Mouse (Mus musculus): ENCODE data around the gene Prrx1. TPM values are rescaled to one million over a fixed set of nuclear protein-coding genes. Genes with fewer than 3 reads are reported as not detected.

Gene Prrx1
- total and polyA plus RNA-seq, 3 experiments, result not detected

DNA sequence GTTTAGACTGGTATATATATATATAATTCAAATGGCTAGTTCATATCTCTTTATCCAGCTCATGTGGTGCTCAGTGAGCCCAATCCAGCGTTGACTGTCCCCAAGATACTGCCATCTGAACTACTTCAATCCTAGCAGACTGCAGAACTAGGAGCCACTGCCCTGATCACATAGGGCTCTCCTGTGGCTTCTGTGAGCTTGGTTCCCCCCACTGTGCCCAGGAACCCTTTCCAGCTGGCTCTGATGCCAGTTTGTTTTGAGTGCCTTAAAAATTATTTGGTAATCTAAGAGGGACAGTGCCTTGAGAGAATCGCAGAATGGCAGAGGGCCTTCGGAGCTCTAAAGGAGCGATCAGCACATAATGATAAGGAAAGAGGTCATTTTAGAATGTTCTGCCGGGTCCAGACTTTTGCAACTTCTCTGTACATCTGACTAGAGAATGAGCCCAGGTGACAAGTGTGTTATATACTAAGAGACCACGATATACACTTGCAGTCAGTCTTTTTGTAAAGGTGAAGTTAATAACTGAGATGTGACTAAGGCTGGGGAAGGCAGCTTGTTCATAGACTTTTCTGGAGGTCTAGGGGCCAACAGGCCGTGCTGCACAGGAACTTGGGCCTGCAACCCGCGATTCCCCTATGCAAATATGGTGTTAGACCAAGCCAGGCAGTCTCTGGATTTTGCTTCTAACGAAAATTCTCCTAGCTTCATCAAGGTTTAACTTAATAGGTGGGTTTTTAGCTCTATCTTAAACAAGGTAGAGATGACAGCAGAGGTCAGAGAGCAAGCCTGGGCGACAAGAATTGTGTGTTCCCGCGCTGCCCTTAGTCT, 2.3 kb downstream of the Prrx1 start:
- Histone ChIP-seq H3K9ac (ENCODE audit: control insufficient read depth, low read depth, low read length, poor library complexity, severe bottlenecking) (no peak overlapping the region), H3K79me2 (ENCODE audit: control insufficient read depth, insufficient read depth, low read length, poor library complexity) (no peaks in the 10 kb centered on the region), H3K27me3 (ENCODE audit: control insufficient read depth in 1 of 2, insufficient read depth in 2 of 2, low read length in 2 of 2) (peaks cover 0 to 2% of the 10 kb centered on the region in 2 experiments; a peak in 1 of 4 replicates), H3K27ac (ENCODE audit: control insufficient read depth, low read depth, low read length) (no peak overlapping the region), H3K4me3 (ENCODE audit: control insufficient read depth in 1 of 2, insufficient read depth in 1 of 2, low read depth in 2 of 2, low read length in 2 of 2) (no peak overlapping the region), H3K9me3 (replicated peaks; ENCODE audit: insufficient read depth, low read length) (no peaks in the 10 kb centered on the region), H3K36me3 (ENCODE audit: control insufficient read depth in 1 of 2, insufficient read depth in 2 of 2, low read length in 2 of 2) (no peaks in the 10 kb centered on the region), H3K4me1 (ENCODE audit: control insufficient read depth in 1 of 2, insufficient read depth in 2 of 2, low read length in 2 of 2) (no peaks in the 10 kb centered on the region)
- no peak for DNase-seq (ENCODE audit: low read depth, low spot score)
- TF ChIP-seq UBTF (IDR thresholded peaks at IDR 0.05; ENCODE audit: borderline replicate concordance, insufficient read depth, low read depth, low read length) (no peak), POLR2AphosphoS2 (IDR thresholded peaks at IDR 0.05; ENCODE audit: low read length) (no peak), ZC3H11A (IDR thresholded peaks at IDR 0.05; ENCODE audit: low read depth, low read length) (no peak), CTCF (IDR thresholded peaks at IDR 0.05 in 2 of 3, conservative IDR thresholded peaks at IDR 0.05 in 1 of 3; ENCODE audit: control insufficient read depth in 1 of 3, insufficient read depth in 1 of 3, low read depth in 2 of 3, low read length in 3 of 3, poor library complexity in 1 of 3, severe bottlenecking in 1 of 3) (no peak), ETS1 (IDR thresholded peaks at IDR 0.05; ENCODE audit: low read depth, low read length) (no peak), ZNF384 (IDR thresholded peaks at IDR 0.05; ENCODE audit: low read depth, low read length) (no peak), ZMIZ1 (IDR thresholded peaks at IDR 0.05; ENCODE audit: low read depth, low read length) (no peak), CHD2 (IDR thresholded peaks at IDR 0.05; ENCODE audit: low read length) (no peak), USF2 (IDR thresholded peaks at IDR 0.05; ENCODE audit: borderline replicate concordance in 1 of 2, insufficient read depth in 1 of 2, low read depth in 1 of 2, low read length in 2 of 2) (no peak), USF1 (IDR thresholded peaks at IDR 0.05; ENCODE audit: low read depth, low read length) (no peak), MAFK (IDR thresholded peaks at IDR 0.05; ENCODE audit: borderline replicate concordance, low read depth, low read length) (no peak), NELFE (IDR thresholded peaks at IDR 0.05; ENCODE audit: low read depth, low read length) (no peak), EP300 (IDR thresholded peaks at IDR 0.05; ENCODE audit: low read depth in 1 of 2, low read length in 2 of 2) (no peak), TBP (IDR thresholded peaks at IDR 0.05; ENCODE audit: low read depth, low read length) (no peak), SMC3 (IDR thresholded peaks at IDR 0.05; ENCODE audit: low read depth, low read length) (no peak), MYB (IDR thresholded peaks at IDR 0.05; ENCODE audit: low read depth, low read length) (no peak), GATA1 (IDR thresholded peaks at IDR 0.05; ENCODE audit: low read depth, low read length) (no peak)

DNA sequence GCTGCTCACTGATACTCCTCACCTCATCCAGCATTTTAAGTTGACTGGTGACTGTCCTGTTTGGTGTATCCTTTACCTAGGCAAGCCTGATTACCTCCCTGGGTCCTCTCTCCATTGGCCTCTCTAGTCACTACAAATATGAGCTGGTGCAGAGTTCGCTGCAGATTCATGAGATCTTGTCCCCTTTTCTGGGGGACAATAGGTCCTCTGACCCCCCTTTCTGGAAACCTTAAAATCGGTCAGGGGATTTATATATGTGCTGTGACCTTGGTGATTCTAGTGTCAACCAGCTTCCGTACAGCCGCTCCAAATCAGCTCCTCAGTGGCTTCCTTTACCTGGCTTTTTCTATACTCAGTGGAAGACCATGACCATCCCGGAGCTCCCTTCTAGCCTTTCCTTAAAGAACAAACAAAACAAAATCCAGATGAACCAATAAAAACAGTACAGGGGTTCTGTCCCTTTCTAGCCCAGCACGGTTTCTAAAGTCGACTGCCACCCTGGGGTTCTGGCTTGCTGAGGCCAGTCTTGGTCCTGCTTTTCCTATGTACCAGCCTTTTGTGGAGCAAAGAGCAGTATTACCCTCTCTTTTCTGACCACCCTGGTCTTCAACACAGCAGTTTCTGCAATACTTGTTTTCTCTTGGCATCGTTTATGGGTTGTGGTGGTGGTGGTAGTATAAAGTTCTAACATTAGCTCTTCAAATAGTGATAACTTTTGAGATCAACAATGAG, 3.3 kb downstream of the Prrx1 start:
- H3K27me3 ChIP-seq (ENCODE audit: control insufficient read depth in 1 of 2, insufficient read depth in 2 of 2, low read length in 2 of 2), result peaks cover 0 to 2% of the 10 kb centered on the region in 2 experiments; a peak in 1 of 4 replicates
- no peaks in the 10 kb centered on the region for H3K36me3 ChIP-seq (ENCODE audit: control insufficient read depth in 1 of 2, insufficient read depth in 2 of 2, low read length in 2 of 2)

More for the DNA sequence above, 3.3 kb downstream of the Prrx1 start:
- no peak for TF ChIP-seq SIN3A (IDR thresholded peaks at IDR 0.05; ENCODE audit: low read length)
- TF ChIP-seq TCF12 (IDR thresholded peaks at IDR 0.05; ENCODE audit: low read depth, low read length), result no peak
- TF ChIP-seq ETS1 (IDR thresholded peaks at IDR 0.05; ENCODE audit: low read depth, low read length), result no peak
- TF ChIP-seq CTCF (IDR thresholded peaks at IDR 0.05 in 2 of 3, conservative IDR thresholded peaks at IDR 0.05 in 1 of 3; ENCODE audit: control insufficient read depth in 1 of 3, insufficient read depth in 1 of 3, low read depth in 2 of 3, low read length in 3 of 3, poor library complexity in 1 of 3, severe bottlenecking in 1 of 3), result no peak
- no peak for TF ChIP-seq CHD2 (IDR thresholded peaks at IDR 0.05; ENCODE audit: low read length)
- TF ChIP-seq CHD1 (IDR thresholded peaks at IDR 0.05; ENCODE audit: low read depth, low read length), result no peak
- no peak for TF ChIP-seq GATA1 (IDR thresholded peaks at IDR 0.05; ENCODE audit: low read depth, low read length)
- TF ChIP-seq RCOR1 (IDR thresholded peaks at IDR 0.05; ENCODE audit: low read depth, low read length), result no peak
- no peak for TF ChIP-seq ZNF384 (IDR thresholded peaks at IDR 0.05; ENCODE audit: low read depth, low read length)
- TF ChIP-seq ZKSCAN1 (IDR thresholded peaks at IDR 0.05; ENCODE audit: low read depth, low read length), result no peak
- no peak for TF ChIP-seq MAZ (IDR thresholded peaks at IDR 0.05; ENCODE audit: low read depth, low read length)
- TF ChIP-seq MYB (IDR thresholded peaks at IDR 0.05; ENCODE audit: low read depth, low read length), result no peak
- TF ChIP-seq RAD21 (IDR thresholded peaks at IDR 0.05; ENCODE audit: low read depth, low read length), result no peak
- TF ChIP-seq JUND (IDR thresholded peaks at IDR 0.05; ENCODE audit: low read depth, low read length), result no peak
- TF ChIP-seq HCFC1 (IDR thresholded peaks at IDR 0.05; ENCODE audit: low read depth, low read length), result no peak
- no peak for TF ChIP-seq MYC (IDR thresholded peaks at IDR 0.05; ENCODE audit: low read depth, low read length)
- no peak for TF ChIP-seq BHLHE40 (IDR thresholded peaks at IDR 0.05; ENCODE audit: borderline replicate concordance, low read depth, low read length)
- H3K9ac ChIP-seq (ENCODE audit: control insufficient read depth, low read depth, low read length, poor library complexity, severe bottlenecking), result no peak overlapping the region
- DNase-seq (ENCODE audit: low read depth, low spot score), result no peak
- H3K79me2 ChIP-seq (ENCODE audit: control insufficient read depth, insufficient read depth, low read length, poor library complexity), result no peaks in the 10 kb centered on the region
- no peaks in the 10 kb centered on the region for H3K9me3 ChIP-seq (replicated peaks; ENCODE audit: insufficient read depth, low read length)
- no peaks in the 10 kb centered on the region for H3K4me1 ChIP-seq (ENCODE audit: control insufficient read depth in 1 of 2, insufficient read depth in 2 of 2, low read length in 2 of 2)
- no peak overlapping the region for H3K27ac ChIP-seq (ENCODE audit: control insufficient read depth, low read depth, low read length)
- H3K4me3 ChIP-seq (ENCODE audit: control insufficient read depth in 1 of 2, insufficient read depth in 1 of 2, low read depth in 2 of 2, low read length in 2 of 2), result no peak overlapping the region
